Mouse (Mus musculus) testis, adult 2 months (tissue): Measurements from ENCODE around the gene H2-Eb1.

Experiments used
- CTCF ChIP-seq: fragments of 200-500 bp; IDR thresholded peaks from 2 replicates; pipeline ENCODE4 v1.5.1; 2012; ENCODE audit warnings: low read depth, mild to moderate bottlenecking, inconsistent platforms, low read length, moderate library complexity; ENCODE audit not compliant: control insufficient read depth, insufficient read depth, insufficient replicate concordance
- POLR2A ChIP-seq: fragments of 200-500 bp; IDR thresholded peaks from 2 replicates; pipeline ENCODE4 v1.6.1; 2012; ENCODE audit warnings: low read depth, mild to moderate bottlenecking, inconsistent platforms, low read length, moderate library complexity; ENCODE audit not compliant: control insufficient read depth

GRCm38 (mm10) chr17:34287648-34288047, 18.0 kb upstream of the H2-Eb1 start, which contains the start of gene H2-Aa:
- no peak for TF ChIP-seq CTCF
- TF ChIP-seq POLR2A = no peak
